Mouse (Mus musculus): ENCODE data around the gene Olfr619.

The Olfr619 gene

GRCm38 (mm10) chr7:103600275-103600674 is at the start of gene Olfr619:
Gene Olfr619 (plus strand): TSS chr7:103600575.

GRCm38 (mm10) chr7:103555779-103556178 is 44.6 kb upstream of the Olfr619 start, which contains the start of gene Olfr615:
Gene Olfr615 (plus strand): TSS chr7:103556079.
- 73% methylated on average over 2 of the region's 2 CpGs for WGBS

- WGBS, result 75% methylated on average over 3 of the region's 3 CpGs
Observed at GRCm38 (mm10) chr7:103569043-103569442, 31.3 kb upstream of the Olfr619 start, which contains the start of gene Olfr616. Gene Olfr616 (minus strand): TSS chr7:103569143.

- 83% methylated on average over 1 of the region's 1 CpGs for WGBS
Observed at GRCm38 (mm10) chr7:103572761-103573160, 27.6 kb upstream of the Olfr619 start, which contains the start of gene Olfr617. Gene Olfr617 (plus strand): TSS chr7:103573061.

- 55% methylated on average over 2 of the region's 2 CpGs for WGBS
Observed at GRCm38 (mm10) chr7:103589803-103590202, 10.6 kb upstream of the Olfr619 start, which contains the start of gene Olfr618. Gene Olfr618 (plus strand): TSS chr7:103590103.

GRCm38 (mm10) chr7:103607425-103607824 is 7.0 kb downstream of the Olfr619 start:
- WGBS, result 75% methylated on average over 2 of the region's 2 CpGs

GRCm38 (mm10) chr7:103612434-103612833 is 12.1 kb downstream of the Olfr619 start, which contains the start of gene Olfr620:
Gene Olfr620 (minus strand): TSS chr7:103612534.
- 76% methylated on average over 2 of the region's 2 CpGs for WGBS

- WGBS, result 70% methylated on average over 1 of the region's 1 CpGs
Observed at GRCm38 (mm10) chr7:103642602-103643001, 42.2 kb downstream of the Olfr619 start, which contains the start of gene Olfr622. Gene Olfr622 (minus strand): TSS chr7:103642702.

GRCm38 (mm10) chr7:103644070-103644469 is 43.7 kb downstream of the Olfr619 start:
- WGBS, result 88% methylated on average over 4 of the region's 4 CpGs
